ENCODE assay signal across 16 mouse cellular contexts in genomic region chr11:118375881-118376280, GRCm38 (mm10). TPM values are rescaled to one million over a fixed set of nuclear protein-coding genes. Genes with fewer than 3 reads are reported as not detected.
DNase-seq lines count a peak whose midpoint lies in the region; ATAC-seq and TF ChIP-seq lines count a peak whose summit lies in the region.
"Had no signal": no experiment of that assay in that cellular context is flagged by ENCODE, and none has a peak within 500 bp of the region (broad histone marks: within the 10 kb centered on the region; RNA-seq: fewer than 3 reads in every experiment).

No protein-coding gene starts in this region.

- WGBS in midbrain, embryonic 11.5 days: 91% methylated on average over 5 of the region's 5 CpGs
- 91% methylated on average over 5 of the region's 5 CpGs for WGBS in midbrain, embryonic 10.5 days

- H3K36me3 ChIP-seq in midbrain, embryonic 11.5 days (ENCODE audit: control insufficient read depth, insufficient read depth, low read length): no peaks in the 10 kb centered on the region
- no peaks in the 10 kb centered on the region for H3K36me3 ChIP-seq in midbrain, embryonic 10.5 days
- H3K36me3 ChIP-seq: embryonic facial prominence, embryonic 13.5 days had no signal

- intact Hi-C loops in gastrocnemius, adult 2 months (cut with DNase I): loop anchor here (10.0 kb wide), 1 partner anchor 291 kb away; no protein-coding TSS in a partner anchor
- intact Hi-C loops in gastrocnemius, postnatal 14 days (cut with DNase I; ENCODE audit: low total_unique reads): no loop called here

- peak; percentile 13 for DNase-seq in gastrocnemius, adult 2 months
- DNase-seq in gastrocnemius, postnatal 14 days: no peak
- peak; percentile 56 for DNase-seq in midbrain, embryonic 11.5 days (ENCODE audit: low spot score, missing footprints)
- DNase-seq in midbrain, embryonic 10.5 days (ENCODE audit: low spot score): no peak
- DNase-seq in adrenal gland, postnatal 10 days: peak; percentile 46
- peak; percentile 29 for DNase-seq in mesoderm, embryonic 11.5 days (ENCODE audit: low read depth, low spot score)
- DNase-seq in left cerebral cortex, adult 9 months (ENCODE audit: low spot score in 2 of 2): no peak
- DNase-seq in embryo, embryonic 10.5 days (ENCODE audit: low spot score): no peak
- DNase-seq: cerebellum, adult 18-20 months; kidney, adult 9 months; right cerebral cortex, postnatal 4 days had no signal

- no peaks in the 10 kb centered on the region for H3K9me3 ChIP-seq in midbrain, embryonic 11.5 days (ENCODE audit: control insufficient read depth, low read length)
- no peaks in the 10 kb centered on the region for H3K9me3 ChIP-seq in midbrain, embryonic 10.5 days (replicated peaks)
- H3K9me3 ChIP-seq: embryonic facial prominence, embryonic 13.5 days had no signal

- no peak overlapping the region for H3K9ac ChIP-seq in midbrain, embryonic 11.5 days (ENCODE audit: low read length)
- H3K9ac ChIP-seq: embryonic facial prominence, embryonic 13.5 days; liver, embryonic 14.5 days had no signal

- no peak for TF ChIP-seq CTCF in gastrocnemius, adult 2 months (IDR thresholded peaks at IDR 0.05)

- no peak overlapping the region for H3K27ac ChIP-seq in gastrocnemius, adult 2 months
- H3K27ac ChIP-seq in midbrain, embryonic 11.5 days (ENCODE audit: low read depth, low read length): no peak overlapping the region
- H3K27ac ChIP-seq in midbrain, embryonic 10.5 days (replicated peaks): no peak overlapping the region
- H3K27ac ChIP-seq: embryonic facial prominence, embryonic 13.5 days; liver, embryonic 14.5 days had no signal

- H3K4me3 ChIP-seq in gastrocnemius, adult 2 months: no peak overlapping the region
- H3K4me3 ChIP-seq in midbrain, embryonic 11.5 days (ENCODE audit: low read depth, low read length): no peak overlapping the region
- no peak overlapping the region for H3K4me3 ChIP-seq in midbrain, embryonic 10.5 days
- H3K4me3 ChIP-seq: embryonic facial prominence, embryonic 13.5 days had no signal

- no peaks in the 10 kb centered on the region for H3K27me3 ChIP-seq in midbrain, embryonic 11.5 days (ENCODE audit: control insufficient read depth, insufficient read depth, low read length)
- no peaks in the 10 kb centered on the region for H3K27me3 ChIP-seq in midbrain, embryonic 10.5 days (ENCODE audit: low read depth, poor library complexity, severe bottlenecking)
- H3K27me3 ChIP-seq: embryonic facial prominence, embryonic 13.5 days; Patski had no signal

- H3K4me1 ChIP-seq in midbrain, embryonic 11.5 days (ENCODE audit: control insufficient read depth, insufficient read depth, low read length): no peaks in the 10 kb centered on the region
- H3K4me1 ChIP-seq in midbrain, embryonic 10.5 days: peaks cover 25% of the 10 kb centered on the region

- no peak for ATAC-seq in midbrain, embryonic 11.5 days (ENCODE audit: low FRiP score)
- ATAC-seq: activated CD4-positive, CD25-positive, alpha-beta regulatory T cell, adult 4 months; Patski had no signal

- H3K4me2 ChIP-seq in midbrain, embryonic 11.5 days: no peak overlapping the region
- H3K4me2 ChIP-seq: embryonic facial prominence, embryonic 13.5 days had no signal

RNA-seq across cellular contexts. Expression of gene Timp2, which starts 20.3 kb away (rescaled TPM):
- total RNA-seq in gastrocnemius, adult 2 months (2021): 100 to 1,000 TPM in 1 of 2 experiments, 10 to 100 TPM in 1; 70.1 to 115 TPM
- total RNA-seq in gastrocnemius, postnatal 14 days (2021): 100 to 1,000 TPM; 119 to 133 TPM
- polyA plus RNA-seq in midbrain, embryonic 11.5 days (2014; fragmentation: Nextera tagmentation; extraction: Ambion mirVana): 40.1 and 42.8 TPM in 2 replicates
- polyA plus RNA-seq in midbrain, embryonic 10.5 days (2016; fragmentation: Nextera tagmentation; extraction: Ambion mirVana): 29.0 and 32.1 TPM in 2 replicates
- total RNA-seq in adrenal gland, postnatal 10 days (2021): 100 to 1,000 TPM; 101 to 111 TPM

RNA-seq across cellular contexts. Expression of gene Lgals3bp, which starts 26.0 kb away (rescaled TPM):
- 10 to 100 TPM; 12.0 to 17.0 TPM for total RNA-seq in gastrocnemius, adult 2 months (2021)
- 10 to 100 TPM; 11.0 to 11.9 TPM for total RNA-seq in gastrocnemius, postnatal 14 days (2021)
- 1.7 and 1.8 TPM in 2 replicates for polyA plus RNA-seq in midbrain, embryonic 11.5 days (2014; fragmentation: Nextera tagmentation; extraction: Ambion mirVana)
- 0.68 and 1.7 TPM in 2 replicates for polyA plus RNA-seq in midbrain, embryonic 10.5 days (2016; fragmentation: Nextera tagmentation; extraction: Ambion mirVana)
- 10 to 100 TPM; 55.4 to 58.3 TPM for total RNA-seq in adrenal gland, postnatal 10 days (2021)

RNA-seq across cellular contexts. Expression of gene Cep295nl, which starts 33.6 kb away (rescaled TPM):
- 1 to 10 TPM; 1.0 to 1.1 TPM for total RNA-seq in gastrocnemius, adult 2 months (2021)
- total RNA-seq in gastrocnemius, postnatal 14 days (2021): 1 to 10 TPM; 1.3 TPM
- 0.23 and 0.40 TPM in 2 replicates for polyA plus RNA-seq in midbrain, embryonic 11.5 days (2014; fragmentation: Nextera tagmentation; extraction: Ambion mirVana)
- 0.06 and 0.21 TPM in 2 replicates for polyA plus RNA-seq in midbrain, embryonic 10.5 days (2016; fragmentation: Nextera tagmentation; extraction: Ambion mirVana)
- 1 to 10 TPM in 1 of 2 experiments, under 1 TPM in 1; 0.60 to 1.2 TPM for total RNA-seq in adrenal gland, postnatal 10 days (2021)
- total RNA-seq: common myeloid progenitor, adult 5-6 weeks had no signal

RNA-seq across cellular contexts. Expression of gene Cant1, which starts 43.0 kb away (rescaled TPM):
- 10 to 100 TPM; 10.7 to 11.6 TPM for total RNA-seq in gastrocnemius, adult 2 months (2021)
- total RNA-seq in gastrocnemius, postnatal 14 days (2021): 10 to 100 TPM; 11.0 to 11.7 TPM
- polyA plus RNA-seq in midbrain, embryonic 11.5 days (2014; fragmentation: Nextera tagmentation; extraction: Ambion mirVana): 19.4 and 21.7 TPM in 2 replicates
- polyA plus RNA-seq in midbrain, embryonic 10.5 days (2016; fragmentation: Nextera tagmentation; extraction: Ambion mirVana): 22.8 and 23.3 TPM in 2 replicates
- total RNA-seq in adrenal gland, postnatal 10 days (2021): 10 to 100 TPM; 29.7 to 29.8 TPM

RNA-seq across cellular contexts. Expression of gene C1qtnf1, which starts 52.1 kb away (rescaled TPM):
- total RNA-seq in gastrocnemius, adult 2 months (2021): 10 to 100 TPM in 1 of 2 experiments, 1 to 10 TPM in 1; 7.9 to 12.6 TPM
- total RNA-seq in gastrocnemius, postnatal 14 days (2021): 10 to 100 TPM; 26.4 to 30.2 TPM
- 1.7 and 2.6 TPM in 2 replicates for polyA plus RNA-seq in midbrain, embryonic 11.5 days (2014; fragmentation: Nextera tagmentation; extraction: Ambion mirVana)
- polyA plus RNA-seq in midbrain, embryonic 10.5 days (2016; fragmentation: Nextera tagmentation; extraction: Ambion mirVana): 2.0 and 2.9 TPM in 2 replicates
- total RNA-seq in adrenal gland, postnatal 10 days (2021): 10 to 100 TPM; 27.7 to 28.7 TPM
- total RNA-seq: common myeloid progenitor, adult 5-6 weeks had no signal
- polyA plus RNA-seq: activated CD4-positive, CD25-positive, alpha-beta regulatory T cell, adult 4 months had no signal

Comparison
In these comparisons a context has a peak if more than half of its experiments do, and no peak if none do; other contexts are left out.
1. DNase-seq: peak in gastrocnemius, adult 2 months (single experiment), midbrain, embryonic 11.5 days (single experiment), adrenal gland, postnatal 10 days (single experiment) and mesoderm, embryonic 11.5 days (single experiment); none in gastrocnemius, postnatal 14 days (single experiment), midbrain, embryonic 10.5 days (single experiment), left cerebral cortex, adult 9 months (0 of 2) and embryo, embryonic 10.5 days (single experiment).